Mouse (Mus musculus): ENCODE data around the gene Auts2. TPM values are rescaled to one million over a fixed set of nuclear protein-coding genes. Genes with fewer than 3 reads are reported as not detected.

Gene Auts2
- polyA plus RNA-seq, 1 experiment, result 0.01 TPM

DNA sequence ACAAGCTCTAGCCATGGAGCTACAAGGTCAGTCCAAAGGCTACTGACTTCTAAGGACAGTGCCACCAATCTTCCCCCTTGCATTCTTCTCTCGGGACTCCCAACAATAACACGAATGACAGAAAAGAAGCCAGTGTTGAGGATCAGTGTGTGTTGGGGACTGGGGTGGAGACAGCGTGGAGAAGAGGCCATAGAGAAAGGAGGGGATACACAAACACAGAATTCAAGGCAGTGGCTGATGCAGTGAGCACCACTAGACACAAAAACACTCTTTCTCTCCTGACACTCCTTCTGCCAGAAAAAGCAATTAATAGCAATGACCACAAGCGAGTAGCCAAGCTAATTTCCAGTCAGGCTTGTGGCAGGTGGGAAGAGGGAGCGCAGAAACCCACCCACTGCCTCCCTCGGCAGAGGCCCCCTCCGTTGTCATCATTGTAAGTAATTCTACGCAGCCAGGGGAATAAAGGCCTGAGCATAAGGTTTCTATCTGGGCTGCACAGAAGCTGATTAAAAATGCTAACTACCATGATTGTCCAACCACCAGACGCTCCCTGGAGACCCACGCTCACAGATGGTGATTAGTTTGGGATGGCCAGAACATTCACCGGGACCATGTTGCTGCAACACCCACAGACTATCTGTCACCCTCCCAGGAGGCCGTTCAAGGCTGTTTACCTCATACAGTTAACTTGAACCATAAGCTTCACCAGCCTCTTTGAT lies 862.9 kb downstream of the Auts2 start:
- Histone ChIP-seq H3K9me3 (ENCODE audit: control insufficient read depth, low read length) (peaks cover 2% of the 10 kb centered on the region; the same call in 1 of the 2 replicates), H3K4me1 (ENCODE audit: control insufficient read depth) (no peaks in the 10 kb centered on the region), H3K27me3 (ENCODE audit: control insufficient read depth) (no peaks in the 10 kb centered on the region), H3K36me3 (ENCODE audit: control insufficient read depth) (no peaks in the 10 kb centered on the region), H3K4me3 (replicated peaks) (no peak overlapping the region)
- TF ChIP-seq TAL1 (IDR thresholded peaks at IDR 0.05; ENCODE audit: low read length) (no peak), GATA1 (IDR thresholded peaks at IDR 0.05; ENCODE audit: low read length) (no peak)

DNA sequence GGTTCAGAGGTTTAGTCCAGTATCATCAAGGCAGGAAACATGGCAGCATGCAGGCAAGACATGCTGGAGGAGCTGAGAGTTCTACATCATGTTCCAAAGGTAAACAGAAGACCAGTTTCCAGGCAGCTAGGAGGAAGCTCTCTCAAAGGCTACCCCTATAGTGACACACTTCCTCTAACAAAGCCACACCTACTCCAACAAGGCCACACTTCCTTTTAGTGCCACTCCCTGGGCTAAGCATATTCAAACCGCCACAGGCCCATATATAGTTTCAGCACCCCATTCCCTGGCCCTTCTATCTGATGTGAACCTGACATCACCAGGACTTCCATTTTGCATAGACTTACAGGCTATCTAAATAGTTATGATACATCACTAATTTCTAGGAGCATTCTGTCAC lies 863.6 kb downstream of the Auts2 start:
- H3K4me1 ChIP-seq (ENCODE audit: control insufficient read depth), result no peaks in the 10 kb centered on the region
- H3K36me3 ChIP-seq (ENCODE audit: control insufficient read depth), result no peaks in the 10 kb centered on the region
- TF ChIP-seq GATA1 (IDR thresholded peaks at IDR 0.05; ENCODE audit: low read length) (no peak), TAL1 (IDR thresholded peaks at IDR 0.05; ENCODE audit: low read length) (no peak)
- H3K27me3 ChIP-seq (ENCODE audit: control insufficient read depth), result no peaks in the 10 kb centered on the region
- H3K4me3 ChIP-seq (replicated peaks), result no peak overlapping the region
- H3K9me3 ChIP-seq (ENCODE audit: control insufficient read depth, low read length), result peaks cover 2% of the 10 kb centered on the region; the same call in 1 of the 2 replicates

DNA sequence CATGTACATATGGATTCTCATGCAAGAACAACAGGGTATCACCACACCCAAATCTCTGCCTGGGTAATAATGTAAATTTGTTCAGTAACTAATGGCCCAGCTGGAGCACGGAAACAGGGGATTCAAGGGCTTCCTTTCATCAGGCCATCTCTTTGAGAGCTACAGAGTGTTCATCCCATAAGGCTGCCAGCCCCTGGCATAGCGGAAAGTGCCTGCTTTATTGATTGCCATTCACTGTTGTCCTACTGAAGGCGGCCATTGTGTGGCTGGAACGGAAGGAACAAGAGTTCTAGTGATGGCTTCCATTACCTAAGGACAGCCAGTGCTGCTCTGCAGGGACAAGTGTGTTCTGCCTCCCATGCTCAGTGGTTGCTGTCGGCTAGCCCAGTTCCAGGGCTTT lies 865.6 kb downstream of the Auts2 start:
- H3K4me1 ChIP-seq (ENCODE audit: control insufficient read depth), result no peaks in the 10 kb centered on the region
- TF ChIP-seq TAL1 (IDR thresholded peaks at IDR 0.05; ENCODE audit: low read length), result no peak
- no peak for TF ChIP-seq GATA1 (IDR thresholded peaks at IDR 0.05; ENCODE audit: low read length)
- no peak overlapping the region for H3K4me3 ChIP-seq (replicated peaks)
- no peaks in the 10 kb centered on the region for H3K9me3 ChIP-seq (ENCODE audit: control insufficient read depth, low read length)
- H3K27me3 ChIP-seq (ENCODE audit: control insufficient read depth), result no peaks in the 10 kb centered on the region
- no peaks in the 10 kb centered on the region for H3K36me3 ChIP-seq (ENCODE audit: control insufficient read depth)

DNA sequence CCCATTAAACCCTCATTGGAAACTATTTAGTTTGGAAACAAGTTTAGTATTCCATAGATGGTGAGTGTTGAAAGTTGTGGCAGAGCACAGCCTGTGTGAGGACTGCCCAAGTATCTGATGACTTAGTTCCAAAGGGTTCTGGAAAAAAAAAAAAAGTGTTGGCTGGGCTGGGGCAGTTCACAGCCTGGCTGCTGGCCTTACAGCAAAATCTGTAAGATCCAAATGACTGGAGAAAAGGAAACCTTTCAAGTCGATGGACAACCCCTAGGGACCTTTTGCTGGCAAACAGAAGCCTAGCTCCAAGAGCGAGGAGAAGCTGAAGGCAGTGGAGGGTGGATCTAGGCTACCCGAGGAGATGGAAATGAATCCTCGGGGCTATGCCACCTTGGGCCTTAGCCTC lies 869.4 kb downstream of the Auts2 start:
- no peaks in the 10 kb centered on the region for H3K27me3 ChIP-seq (ENCODE audit: control insufficient read depth)
- H3K4me3 ChIP-seq (replicated peaks), result no peak overlapping the region
- TF ChIP-seq TAL1 (IDR thresholded peaks at IDR 0.05; ENCODE audit: low read length), result no peak
- no peak for TF ChIP-seq GATA1 (IDR thresholded peaks at IDR 0.05; ENCODE audit: low read length)
- no peaks in the 10 kb centered on the region for H3K4me1 ChIP-seq (ENCODE audit: control insufficient read depth)
- H3K36me3 ChIP-seq (ENCODE audit: control insufficient read depth), result no peaks in the 10 kb centered on the region
- H3K9me3 ChIP-seq (ENCODE audit: control insufficient read depth, low read length), result no peaks in the 10 kb centered on the region

DNA sequence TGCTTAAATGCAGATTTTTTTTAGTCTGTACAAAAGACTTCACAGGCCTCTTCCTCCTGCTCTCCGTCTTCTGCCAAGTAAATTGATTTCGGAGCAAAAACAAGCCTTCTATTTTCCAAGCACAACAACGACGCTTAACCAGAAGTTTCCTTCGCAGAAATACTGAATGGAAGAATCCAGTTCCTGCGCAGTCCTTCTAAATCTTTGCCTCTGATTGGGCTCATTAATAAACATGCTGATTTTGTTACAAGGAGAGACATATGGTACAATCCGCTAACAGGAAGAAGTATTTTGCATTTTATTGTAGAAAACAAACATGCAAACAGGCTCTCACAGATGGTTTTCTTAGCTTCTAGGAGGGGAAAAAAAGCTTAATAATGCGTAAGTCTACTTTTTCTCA lies 878.1 kb downstream of the Auts2 start:
- H3K36me3 ChIP-seq (ENCODE audit: control insufficient read depth), result no peaks in the 10 kb centered on the region
- no peak overlapping the region for H3K4me3 ChIP-seq (replicated peaks)
- TF ChIP-seq GATA1 (IDR thresholded peaks at IDR 0.05; ENCODE audit: low read length) (no peak), TAL1 (IDR thresholded peaks at IDR 0.05; ENCODE audit: low read length) (no peak)
- peaks cover 4% of the 10 kb centered on the region for H3K9me3 ChIP-seq (ENCODE audit: control insufficient read depth, low read length)
- no peaks in the 10 kb centered on the region for H3K27me3 ChIP-seq (ENCODE audit: control insufficient read depth)
- no peaks in the 10 kb centered on the region for H3K4me1 ChIP-seq (ENCODE audit: control insufficient read depth)

DNA sequence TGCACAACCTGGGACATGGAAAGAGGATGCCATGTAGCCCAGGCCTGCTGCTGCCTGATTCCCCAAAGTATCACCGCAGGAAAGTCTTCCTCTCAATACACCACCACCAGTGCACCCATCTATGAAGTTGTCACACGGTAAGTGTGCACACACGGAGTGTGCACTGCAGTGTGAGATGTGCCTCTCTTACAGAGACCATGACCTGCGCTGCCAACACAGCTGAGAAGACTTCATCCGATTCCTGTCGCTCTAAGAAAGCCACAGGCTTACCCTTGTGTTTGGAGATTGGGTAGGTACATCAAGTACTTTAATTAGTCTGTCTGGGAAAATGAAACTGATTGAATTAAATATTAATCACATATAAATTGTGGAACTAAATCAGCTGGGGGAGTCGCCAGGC lies 878.5 kb downstream of the Auts2 start:
- Histone ChIP-seq H3K27me3 (ENCODE audit: control insufficient read depth) (no peaks in the 10 kb centered on the region), H3K9me3 (ENCODE audit: control insufficient read depth, low read length) (peaks cover 5% of the 10 kb centered on the region), H3K36me3 (ENCODE audit: control insufficient read depth) (no peaks in the 10 kb centered on the region), H3K4me1 (ENCODE audit: control insufficient read depth) (no peaks in the 10 kb centered on the region), H3K4me3 (replicated peaks) (no peak overlapping the region)
- TF ChIP-seq GATA1 (IDR thresholded peaks at IDR 0.05; ENCODE audit: low read length) (no peak), TAL1 (IDR thresholded peaks at IDR 0.05; ENCODE audit: low read length) (no peak)

DNA sequence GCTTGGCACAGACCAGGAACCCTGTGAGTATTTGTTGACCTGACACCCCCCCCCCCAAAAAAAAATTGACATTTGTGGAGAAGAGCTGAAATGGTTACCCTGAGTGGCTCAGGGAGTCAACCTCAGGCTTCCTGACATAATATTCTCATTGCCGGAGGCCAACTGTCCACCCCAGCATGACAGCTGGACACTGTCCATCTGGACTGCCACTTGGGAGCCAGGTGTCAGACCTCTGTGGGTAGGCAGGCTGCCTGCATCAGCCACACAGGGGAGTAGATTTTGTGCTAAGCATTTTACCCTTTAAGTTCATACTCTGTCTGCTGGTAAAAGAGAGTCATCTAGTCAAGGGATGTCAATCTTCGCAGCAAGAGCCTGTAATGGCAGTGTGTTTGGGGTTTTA lies 880.5 kb downstream of the Auts2 start:
- Histone ChIP-seq H3K27me3 (ENCODE audit: control insufficient read depth) (no peaks in the 10 kb centered on the region), H3K4me1 (ENCODE audit: control insufficient read depth) (no peaks in the 10 kb centered on the region), H3K9me3 (ENCODE audit: control insufficient read depth, low read length) (peaks cover 12% of the 10 kb centered on the region), H3K36me3 (ENCODE audit: control insufficient read depth) (no peaks in the 10 kb centered on the region), H3K4me3 (replicated peaks) (no peak overlapping the region)
- no peak for TF ChIP-seq GATA1 (IDR thresholded peaks at IDR 0.05; ENCODE audit: low read length)
- TF ChIP-seq TAL1 (IDR thresholded peaks at IDR 0.05; ENCODE audit: low read length), result no peak

DNA sequence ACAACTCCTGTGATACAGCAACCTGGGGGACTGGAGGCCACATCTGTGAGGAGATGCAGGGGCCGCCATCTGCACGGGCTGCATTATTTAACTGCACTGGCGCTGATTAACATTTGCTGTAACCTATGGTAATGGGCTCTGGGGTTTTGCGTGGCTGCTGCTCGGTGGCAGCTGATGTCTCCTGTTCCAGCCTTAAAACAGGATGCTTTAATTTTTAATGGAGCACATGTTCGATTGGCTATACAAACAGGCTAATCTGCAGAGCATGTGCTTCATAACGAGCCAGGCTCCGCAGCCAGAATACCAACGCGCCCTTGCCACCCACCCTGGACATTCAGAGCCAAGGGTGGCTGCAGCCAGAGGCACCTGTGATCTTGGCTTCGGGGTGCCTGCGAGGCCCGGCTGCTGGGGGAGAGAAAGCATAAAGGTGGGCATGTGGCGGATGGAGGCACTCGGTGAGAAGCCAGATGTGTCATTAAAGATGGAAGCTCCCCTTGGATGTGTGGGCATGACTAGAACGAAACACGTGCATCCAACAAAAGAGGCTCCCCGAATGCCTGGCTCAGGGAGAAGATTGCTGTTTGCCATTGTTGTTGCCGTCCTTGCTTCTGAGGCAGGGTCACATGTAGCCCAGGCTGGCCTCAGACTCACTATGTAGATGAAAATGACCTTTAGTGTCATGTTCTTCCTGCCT lies 884.2 kb downstream of the Auts2 start:
- H3K27me3 ChIP-seq (ENCODE audit: control insufficient read depth), result no peaks in the 10 kb centered on the region
- no peaks in the 10 kb centered on the region for H3K4me1 ChIP-seq (ENCODE audit: control insufficient read depth)
- TF ChIP-seq GATA1 (IDR thresholded peaks at IDR 0.05; ENCODE audit: low read length) (no peak), TAL1 (IDR thresholded peaks at IDR 0.05; ENCODE audit: low read length) (no peak)
- H3K36me3 ChIP-seq (ENCODE audit: control insufficient read depth), result no peaks in the 10 kb centered on the region
- H3K4me3 ChIP-seq (replicated peaks), result no peak overlapping the region
- H3K9me3 ChIP-seq (ENCODE audit: control insufficient read depth, low read length), result peaks cover 12% of the 10 kb centered on the region

DNA sequence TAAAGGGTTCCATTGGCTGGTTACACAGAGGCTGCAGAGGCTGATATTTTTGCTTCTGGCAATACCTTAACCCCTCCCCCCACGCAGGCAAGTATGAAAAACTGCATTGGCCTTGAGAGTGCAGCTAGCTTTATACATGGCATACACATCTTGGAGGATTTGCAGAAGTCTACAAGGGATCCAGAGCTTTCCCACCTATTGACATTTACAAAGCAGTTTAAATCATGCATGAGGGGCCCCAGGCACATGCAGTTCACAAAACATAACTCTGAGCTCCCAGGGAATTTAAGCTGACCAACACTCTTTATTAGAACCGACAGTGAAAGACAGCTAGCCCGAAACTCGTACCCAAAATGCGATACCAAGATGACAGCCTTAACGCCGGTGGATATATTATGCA lies 888.9 kb downstream of the Auts2 start:
- Histone ChIP-seq H3K27me3 (ENCODE audit: control insufficient read depth) (no peaks in the 10 kb centered on the region), H3K4me3 (replicated peaks) (no peak overlapping the region), H3K36me3 (ENCODE audit: control insufficient read depth) (no peaks in the 10 kb centered on the region), H3K9me3 (ENCODE audit: control insufficient read depth, low read length) (peaks cover 7% of the 10 kb centered on the region; the same call in 1 of the 2 replicates), H3K4me1 (ENCODE audit: control insufficient read depth) (no peaks in the 10 kb centered on the region)
- TF ChIP-seq TAL1 (IDR thresholded peaks at IDR 0.05; ENCODE audit: low read length) (no peak), GATA1 (IDR thresholded peaks at IDR 0.05; ENCODE audit: low read length) (no peak)
